Mouse (Mus musculus) bone marrow macrophage, adult 2 months (primary cell): ENCODE measurements around the gene Slc4a1.

ENCODE experiments used
- CTCF ChIP-seq: IDR thresholded peaks from 2 replicates; pipeline ENCODE4 v1.5.1; 2012; ENCODE audit warnings: low read depth, mild to moderate bottlenecking, low read length, moderate library complexity
- POLR2A ChIP-seq: IDR thresholded peaks from 2 replicates; pipeline ENCODE4 v1.6.1; 2012; ENCODE audit warnings: mild to moderate bottlenecking, low read depth, low read length, borderline replicate concordance

DNA sequence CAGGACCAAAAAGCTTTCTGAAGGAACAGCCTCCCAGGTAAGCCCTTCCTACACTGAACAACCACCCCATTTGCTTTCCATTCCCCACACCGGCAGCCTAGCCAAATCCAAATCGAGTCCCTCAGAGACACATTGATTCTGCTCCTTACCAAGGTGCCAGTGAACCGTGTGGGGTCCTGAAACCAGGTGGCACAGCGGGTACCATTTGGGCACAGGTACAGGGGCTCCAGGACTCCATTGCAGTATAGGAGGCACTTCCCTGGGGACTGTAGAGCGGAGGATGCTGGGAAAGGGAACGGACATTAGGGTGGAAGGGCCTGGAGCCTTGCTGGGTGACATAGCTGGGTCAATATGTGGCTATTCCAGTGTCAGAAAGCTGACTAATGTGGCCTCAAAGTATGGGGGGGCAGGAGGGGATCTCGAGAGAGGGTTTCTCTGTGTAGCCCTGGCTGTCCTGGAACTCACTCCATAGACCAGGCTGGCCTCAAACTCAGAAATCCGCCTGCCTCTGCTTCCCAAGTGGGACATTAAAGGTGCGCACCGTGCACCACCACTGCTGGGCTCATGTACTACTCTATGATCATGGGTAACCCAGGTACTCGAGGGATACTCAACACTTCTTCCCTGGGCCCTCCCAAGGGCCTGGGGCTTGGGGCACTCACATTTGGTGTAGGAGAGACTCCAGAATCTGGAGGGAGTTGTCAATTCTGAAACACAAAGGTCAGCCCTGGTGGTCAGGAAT is 39.7 kb upstream of the Slc4a1 start:
- TF ChIP-seq POLR2A (no peak), CTCF (no peak)
